Mouse (Mus musculus) small intestine, adult 10 weeks (tissue): ENCODE data around the gene Tlr4. TPM values are rescaled to one million over a fixed set of nuclear protein-coding genes. Genes with fewer than 3 reads are reported as not detected.

Source experiments
- polyA plus RNA-seq: library from polyadenylated mRNA; stranded (reverse); fragments of 350-450 nt; fragmentation: Illumina TruSeq; extraction: RNeasy Lipid Tissue Mini Kit (QIAGEN cat#74804); gene quantifications from one replicate; pipeline ENCODE4 v1.2.3, GENCODE M21; 2014; ENCODE audit warnings: low replicate concordance

Tlr4 gene
- polyA plus RNA-seq: 5.3 TPM

GRCm38 (mm10) chr4:66827463-66828162 is at the start of gene Tlr4:
TSS of gene Tlr4 (plus strand) at chr4:66827584.

